In genomic region chr7:82752171-82753085, GRCm38 (mm10) we compare ENCODE assay signal across 9 mouse cellular contexts.
DNase-seq lines count a peak whose midpoint lies in the region; ATAC-seq and TF ChIP-seq lines count a peak whose summit lies in the region.
"Had no signal": no experiment of that assay in that cellular context is flagged by ENCODE, and none has a peak within 500 bp of the region (broad histone marks: within the 10 kb centered on the region; RNA-seq: fewer than 3 reads in every experiment).

No protein-coding gene starts in this region.

- H3K4me3 ChIP-seq in intestine, embryonic 14.5 days (ENCODE audit: low read depth, low read length) = no peak overlapping the region
- no peak overlapping the region for H3K4me3 ChIP-seq in intestine, postnatal 0 days (ENCODE audit: low read depth, low read length)
- H3K4me3 ChIP-seq in myocyte = no peak overlapping the region

- H3K9ac ChIP-seq in intestine, embryonic 14.5 days (ENCODE audit: low read length) = no peak overlapping the region
- H3K9ac ChIP-seq in intestine, postnatal 0 days (ENCODE audit: low read depth, low read length) = no peak overlapping the region

- no peak for ATAC-seq in intestine, embryonic 14.5 days (replicated peaks; ENCODE audit: low FRiP score, low TSS enrichment, low read depth)
- ATAC-seq in intestine, postnatal 0 days = no peak
- no peak for ATAC-seq in granulocyte monocyte progenitor cell, adult 5-6 weeks (replicated peaks; ENCODE audit: poor library complexity, severe bottlenecking)

- no peak overlapping the region for H3ac ChIP-seq in myocyte (ENCODE audit: control insufficient read depth, insufficient read length)

- no peaks in the 10 kb centered on the region for H3K79me2 ChIP-seq in myocyte (ENCODE audit: control insufficient read depth, insufficient read depth)

- H3K27ac ChIP-seq in intestine, embryonic 14.5 days (ENCODE audit: low read depth) = 0 out of 2 replicates have a peak overlapping the region, but pooled peaks have one; percentile 5
- no peak overlapping the region for H3K27ac ChIP-seq in intestine, postnatal 0 days (ENCODE audit: low read depth, low read length)

- 0 out of 2 replicates have a peak, but pooled peaks cover 11% of the 10 kb centered on the region for H3K36me3 ChIP-seq in intestine, embryonic 14.5 days (ENCODE audit: control insufficient read depth, insufficient read depth, low read length)
- peaks cover 37% of the 10 kb centered on the region for H3K36me3 ChIP-seq in intestine, postnatal 0 days (ENCODE audit: control insufficient read depth, insufficient read depth)
- peaks cover 11% of the 10 kb centered on the region for H3K36me3 ChIP-seq in myocyte (ENCODE audit: control insufficient read depth, insufficient read depth)

- no peak overlapping the region for H3K4me2 ChIP-seq in intestine, embryonic 14.5 days (ENCODE audit: low read length)
- no peak overlapping the region for H3K4me2 ChIP-seq in intestine, postnatal 0 days (replicated peaks; ENCODE audit: low read depth)
- H3K4me2 ChIP-seq in myocyte (ENCODE audit: low read depth) = peak overlapping the region; percentile 38

- no peaks in the 10 kb centered on the region for H3K27me3 ChIP-seq in intestine, embryonic 14.5 days (replicated peaks; ENCODE audit: control insufficient read depth, insufficient read depth, low read length)
- no peaks in the 10 kb centered on the region for H3K27me3 ChIP-seq in intestine, postnatal 0 days (replicated peaks; ENCODE audit: control insufficient read depth, insufficient read depth, low read length)
- no peaks in the 10 kb centered on the region for H3K27me3 ChIP-seq in myocyte (ENCODE audit: control insufficient read depth, insufficient read depth, insufficient read length)

- TF ChIP-seq POLR2A in myocyte (IDR thresholded peaks at IDR 0.05; ENCODE audit: insufficient read length, low read depth) = no peak

- H3K9me3 ChIP-seq in intestine, embryonic 14.5 days (ENCODE audit: control insufficient read depth, low read length) = no peaks in the 10 kb centered on the region
- H3K9me3 ChIP-seq in intestine, postnatal 0 days (ENCODE audit: control insufficient read depth) = no peaks in the 10 kb centered on the region
- H3K9me3 ChIP-seq: G1E had no signal

- no peaks in the 10 kb centered on the region for H3K4me1 ChIP-seq in intestine, embryonic 14.5 days (replicated peaks; ENCODE audit: control insufficient read depth, insufficient read depth, low read length)
- no peaks in the 10 kb centered on the region for H3K4me1 ChIP-seq in intestine, postnatal 0 days (replicated peaks; ENCODE audit: control insufficient read depth, insufficient read depth, low read length)

- WGBS in intestine, embryonic 14.5 days = 55% methylated on average over 8 of the region's 8 CpGs
- 50% methylated on average over 8 of the region's 8 CpGs for WGBS in intestine, postnatal 0 days

- TF ChIP-seq CTCF in intestine, postnatal 0 days (IDR thresholded peaks at IDR 0.05; ENCODE audit: low read depth) = no peak

- DNase-seq in intestine, embryonic 14.5 days (ENCODE audit: low spot score) = no peak
- DNase-seq in fat pad, adult 2 months (ENCODE audit: extremely low read depth, low read depth, low spot score) = peak; percentile 89
- DNase-seq in kidney, adult 9 months = peak; percentile 50
- DNase-seq in ovary, postnatal 10 days (ENCODE audit: low spot score) = no peak
- DNase-seq in layer of hippocampus, adult 9-10 months (ENCODE audit: low spot score) = no peak

TF ChIP-seq in myocyte, 11 proteins besides CTCF, POLR2A, EP300 and RAD21:
- TF ChIP-seq MYOD1 (IDR thresholded peaks at IDR 0.05; ENCODE audit: control insufficient read depth in 1 of 3, insufficient read length in 2 of 3, low read depth in 2 of 3) (peak in 1 of 3 experiments; percentile 14), MYOG (IDR thresholded peaks at IDR 0.05; ENCODE audit: control insufficient read depth in 1 of 3, insufficient read depth in 1 of 3, insufficient read length in 2 of 3, low read depth in 2 of 3) (no peak), CEBPB (IDR thresholded peaks at IDR 0.05; ENCODE audit: insufficient read depth, poor library complexity, severe bottlenecking) (no peak), TCF12 (IDR thresholded peaks at IDR 0.05; ENCODE audit: insufficient read depth, poor library complexity, severe bottlenecking) (no peak)

Comparison
In these comparisons a context has a peak if more than half of its experiments do, and no peak if none do; other contexts are left out.
1. DNase-seq: peak in fat pad, adult 2 months (single experiment) and kidney, adult 9 months (single experiment); none in intestine, embryonic 14.5 days (single experiment), ovary, postnatal 10 days (single experiment) and layer of hippocampus, adult 9-10 months (single experiment).